Mouse (Mus musculus) small intestine, adult 2 months (tissue): ENCODE measurements at regions not wholly inside any gene's neighbourhood (a gene's known extent, or its start where the extent isn't known, plus 50 kb on each side); places are given as distances from the start of the nearest gene placed in this dataset.

ENCODE experiments used
- CTCF ChIP-seq: fragments of 200-500 bp; IDR thresholded peaks from 2 replicates; pipeline ENCODE4 v1.5.1; 2012; ENCODE audit warnings: low read depth, mild to moderate bottlenecking, control low read depth, inconsistent platforms, low read length, moderate library complexity, mixed read lengths; ENCODE audit not compliant: insufficient replicate concordance, insufficient read length; ENCODE audit errors: extremely low read depth
- POLR2A ChIP-seq: fragments of 200-500 bp; IDR thresholded peaks from 2 replicates; pipeline ENCODE4 v1.6.1; 2012; ENCODE audit warnings: low read depth, mild to moderate bottlenecking, control low read depth, inconsistent platforms, low read length, moderate library complexity

- no peak for TF ChIP-seq CTCF
- TF ChIP-seq POLR2A, result no peak
Observed at GRCm38 (mm10) chr8:107739091-107739490, 150.8 kb upstream of the Psmd7 start.
